Mouse (Mus musculus): ENCODE measurements around the gene 1500009C09Rik. TPM values are rescaled to one million over a fixed set of nuclear protein-coding genes. Genes with fewer than 3 reads are reported as not detected.

1500009C09Rik gene
- total RNA-seq, 2 experiments from 2014 or later: not detected

DNA sequence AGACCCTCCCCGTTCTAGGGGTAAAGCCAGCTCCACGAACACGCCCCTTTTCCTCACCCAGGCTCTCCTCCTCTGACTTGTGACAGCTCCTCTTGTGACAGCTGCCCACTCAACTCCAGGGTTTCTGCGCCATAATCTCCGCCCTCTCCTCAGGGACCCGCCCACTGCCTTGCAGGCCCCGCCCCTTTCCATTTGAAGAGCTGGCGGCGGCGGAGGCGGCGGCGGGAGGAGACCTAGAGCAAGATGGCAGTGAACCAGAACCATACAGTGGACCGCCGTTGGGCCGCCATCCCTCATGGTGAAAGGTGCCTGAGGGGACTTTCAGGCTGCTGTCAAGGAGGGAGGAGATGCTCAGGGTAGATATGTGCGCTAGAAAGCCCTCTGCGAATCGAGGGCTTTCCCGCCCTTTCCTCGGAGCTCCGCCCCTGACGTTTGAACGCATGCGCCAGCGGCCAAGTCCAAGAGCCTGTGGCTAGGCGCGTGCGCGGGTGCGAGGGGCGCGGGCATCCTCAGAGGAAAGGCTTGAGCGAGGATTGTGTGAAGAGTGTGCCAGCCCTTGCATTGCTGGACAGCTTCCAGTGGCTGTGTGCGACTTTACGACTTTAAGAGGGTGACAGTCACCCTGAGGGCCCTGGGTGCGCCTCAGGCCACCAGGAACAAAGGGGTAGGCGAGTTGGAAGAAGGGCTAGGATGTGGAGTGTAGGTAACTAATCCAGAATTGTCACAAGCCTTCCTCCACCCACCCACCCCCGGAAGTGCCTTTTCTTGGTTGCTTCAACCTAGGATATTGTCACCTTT is 46.8 kb downstream of the 1500009C09Rik start, which contains the start of gene Wbp2nl:
Gene Wbp2nl, plus strand, starts transcription at position 191 of the 798 bp plus-strand sequence.
- no peak for DNase-seq
- intact Hi-C loops (cut with DNase I): no loop called here

DNA sequence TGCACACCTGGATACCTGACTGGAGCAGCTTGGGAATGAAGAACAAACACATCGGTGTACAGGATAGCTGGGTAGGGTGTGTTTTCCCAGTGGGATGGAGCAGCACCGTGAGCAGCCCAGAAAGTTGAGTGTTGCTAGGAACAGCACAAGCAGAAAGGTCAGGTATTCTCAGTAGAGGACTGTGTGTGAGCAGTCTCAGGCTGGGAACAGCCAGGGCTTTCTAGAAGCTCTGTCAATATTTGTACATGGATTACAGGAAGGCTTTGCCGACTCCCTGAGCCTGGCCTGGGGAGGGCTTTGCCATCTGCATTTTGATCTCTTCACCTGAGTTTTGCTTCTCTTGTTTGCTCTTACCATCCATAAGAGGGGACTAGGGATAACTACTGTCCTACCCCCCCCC is 54.9 kb downstream of the 1500009C09Rik start:
- intact Hi-C loops (cut with DNase I): no loop called here
- DNase-seq: no peak

DNA sequence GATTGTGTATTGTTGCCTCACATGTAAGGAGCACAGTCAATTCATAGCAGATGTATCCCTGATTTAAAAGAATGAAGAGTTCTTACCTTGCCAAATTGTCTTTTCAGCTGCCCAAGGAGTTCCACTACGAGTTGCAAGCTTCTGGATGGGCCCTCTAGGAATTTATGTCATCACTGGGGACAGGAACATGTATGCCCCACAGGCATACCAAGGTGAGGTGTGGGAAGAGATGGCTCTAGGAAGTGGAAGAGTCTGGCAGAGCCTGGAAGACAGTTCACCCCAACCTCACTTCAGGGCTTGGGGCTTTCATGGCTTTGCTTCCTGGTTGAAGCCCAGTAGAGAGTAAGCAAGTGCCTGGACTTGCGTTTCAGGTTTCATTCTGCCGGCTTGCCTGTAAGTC is 56.2 kb downstream of the 1500009C09Rik start:
- intact Hi-C loops (cut with DNase I): no loop called here
- no peak for DNase-seq

Other genes starting within 250 kb of the 1500009C09Rik start
- gene Desi1, start 218.5 kb upstream of the 1500009C09Rik start, total RNA-seq (2021): 10 to 100 TPM; 22.6 to 27.9 TPM
- 10 to 100 TPM; 48.6 to 53.8 TPM for gene Snu13, start 204.8 kb upstream of the 1500009C09Rik start, total RNA-seq (2021)
- not detected for gene 4930407I10Rik, start 193.2 kb upstream of the 1500009C09Rik start, total RNA-seq (2021)
- gene Mei1, start 182.4 kb upstream of the 1500009C09Rik start, total RNA-seq (2021): not detected
- gene Ccdc134, start 124.5 kb upstream of the 1500009C09Rik start, total RNA-seq (2021): 1 to 10 TPM; 4.8 to 5.8 TPM
- gene Srebf2, start 105.2 kb upstream of the 1500009C09Rik start, total RNA-seq (2021): 10 to 100 TPM; 18.7 to 22.6 TPM
- under 1 TPM; 0.14 to 0.34 TPM for gene Shisa8, start 39.6 kb upstream of the 1500009C09Rik start, total RNA-seq (2021)
- under 1 TPM; 0.24 TPM for gene Tnfrsf13c, start 28.0 kb upstream of the 1500009C09Rik start, total RNA-seq (2021)
- gene Cenpm, start 7.6 kb upstream of the 1500009C09Rik start, total RNA-seq (2021): 1 to 10 TPM; 1.9 to 3.2 TPM
- gene Sept3, start 22.5 kb downstream of the 1500009C09Rik start, total RNA-seq (2021): under 1 TPM; 0.17 to 0.24 TPM
- gene Wbp2nl, start 46.6 kb downstream of the 1500009C09Rik start, total RNA-seq (2021): not detected
- gene Naga, start 86.5 kb downstream of the 1500009C09Rik start, total RNA-seq (2021): 10 to 100 TPM; 28.9 to 33.4 TPM
- gene Pheta2, start 86.5 kb downstream of the 1500009C09Rik start, total RNA-seq (2021): 1 to 10 TPM; 2.0 to 2.3 TPM
- 100 to 1,000 TPM; 197 to 205 TPM for gene Smdt1, start 86.6 kb downstream of the 1500009C09Rik start, total RNA-seq (2021)
- gene Ndufa6, start 101.9 kb downstream of the 1500009C09Rik start, total RNA-seq (2021): 100 to 1,000 TPM; 577 to 610 TPM
- 10 to 100 TPM; 21.9 to 25.7 TPM for gene Cyp2d22, start 127.9 kb downstream of the 1500009C09Rik start, total RNA-seq (2021)
- gene Cyp2d11, start 141.6 kb downstream of the 1500009C09Rik start, total RNA-seq (2021): not detected
- gene Cyp2d10, start 154.8 kb downstream of the 1500009C09Rik start, total RNA-seq (2021): under 1 TPM in 1 of 2 experiments, not detected in 1; 0.43 TPM
- not detected for gene Cyp2d9, start 181.0 kb downstream of the 1500009C09Rik start, total RNA-seq (2021)